Mouse (Mus musculus): Measurements from ENCODE around the gene Gm45337. TPM values are rescaled to one million over a fixed set of nuclear protein-coding genes. Genes with fewer than 3 reads are reported as not detected.
A peak's percentile ranks its signal among the peaks of the same experiment; 100 is the strongest.
"Not testable (repeated sequence)": the region's sequence is repeated elsewhere in the genome, so short reads cannot be mapped to it uniquely, and the experiment has no call there.

Gene Gm45337
- polyA plus RNA-seq, 1 experiment from 2014 or later: not detected

GRCm38 (mm10) chr7:142157013-142157412 lies 12.6 kb upstream of the Gm45337 start, which contains the start of gene Gm29735:
Gene Gm29735 (minus strand): TSS chr7:142157113.
- not testable (repeated sequence) for H3K4me2 ChIP-seq (ENCODE audit: low read depth, low read length); H3K9me3 ChIP-seq (ENCODE audit: control insufficient read depth, low read length); DNase-seq (ENCODE audit: low spot score); ATAC-seq (ENCODE audit: low read depth); H3K27ac ChIP-seq (replicated peaks; ENCODE audit: low read depth, low read length); H3K36me3 ChIP-seq (ENCODE audit: control insufficient read depth, insufficient read depth, low read length); H3K9ac ChIP-seq (ENCODE audit: low read depth, low read length); H3K4me3 ChIP-seq (ENCODE audit: low read depth, low read length); H3K4me1 ChIP-seq (ENCODE audit: control insufficient read depth, insufficient read depth, low read length); H3K27me3 ChIP-seq (replicated peaks; ENCODE audit: control insufficient read depth, insufficient read depth, low read length)
- WGBS: 40% methylated on average over 2 of the region's 2 CpGs

- no peak for ATAC-seq (ENCODE audit: low read depth)
- Histone ChIP-seq H3K9ac (ENCODE audit: low read depth, low read length) (no peak overlapping the region), H3K36me3 (ENCODE audit: control insufficient read depth, insufficient read depth, low read length) (no peaks in the 10 kb centered on the region), H3K4me1 (ENCODE audit: control insufficient read depth, insufficient read depth, low read length) (no peaks in the 10 kb centered on the region), H3K27me3 (replicated peaks; ENCODE audit: control insufficient read depth, insufficient read depth, low read length) (no peaks in the 10 kb centered on the region), H3K4me3 (ENCODE audit: low read depth, low read length) (no peak overlapping the region), H3K27ac (replicated peaks; ENCODE audit: low read depth, low read length) (no peak overlapping the region), H3K9me3 (ENCODE audit: control insufficient read depth, low read length) (no peaks in the 10 kb centered on the region), H3K4me2 (ENCODE audit: low read depth, low read length) (no peak overlapping the region)
- no peak for DNase-seq (ENCODE audit: low spot score)
- WGBS: 52% methylated on average over 1 of the region's 1 CpGs
Measured at GRCm38 (mm10) chr7:142155308-142155707, 10.9 kb upstream of the Gm45337 start.

- DNase-seq (ENCODE audit: low spot score) (no peak), ATAC-seq (ENCODE audit: low read depth) (no peak)
- no peak overlapping the region for H3K4me3 ChIP-seq (ENCODE audit: low read depth, low read length)
- no peak overlapping the region for H3K9ac ChIP-seq (ENCODE audit: low read depth, low read length)
- H3K4me2 ChIP-seq (ENCODE audit: low read depth, low read length): no peak overlapping the region
- H3K9me3 ChIP-seq (ENCODE audit: control insufficient read depth, low read length): no peaks in the 10 kb centered on the region
- no peaks in the 10 kb centered on the region for H3K4me1 ChIP-seq (ENCODE audit: control insufficient read depth, insufficient read depth, low read length)
- no peaks in the 10 kb centered on the region for H3K27me3 ChIP-seq (replicated peaks; ENCODE audit: control insufficient read depth, insufficient read depth, low read length)
- WGBS: 72% methylated on average over 4 of the region's 4 CpGs
- no peaks in the 10 kb centered on the region for H3K36me3 ChIP-seq (ENCODE audit: control insufficient read depth, insufficient read depth, low read length)
- H3K27ac ChIP-seq (replicated peaks; ENCODE audit: low read depth, low read length): no peak overlapping the region
Measured at GRCm38 (mm10) chr7:142152191-142152590, 7.8 kb upstream of the Gm45337 start.

- Histone ChIP-seq H3K9ac (ENCODE audit: low read depth, low read length) (no peak overlapping the region), H3K36me3 (ENCODE audit: control insufficient read depth, insufficient read depth, low read length) (no peaks in the 10 kb centered on the region), H3K27me3 (replicated peaks; ENCODE audit: control insufficient read depth, insufficient read depth, low read length) (no peaks in the 10 kb centered on the region), H3K4me3 (ENCODE audit: low read depth, low read length) (no peak overlapping the region), H3K27ac (replicated peaks; ENCODE audit: low read depth, low read length) (no peak overlapping the region), H3K9me3 (ENCODE audit: control insufficient read depth, low read length) (no peaks in the 10 kb centered on the region), H3K4me2 (ENCODE audit: low read depth, low read length) (no peak overlapping the region), H3K4me1 (ENCODE audit: control insufficient read depth, insufficient read depth, low read length) (no peaks in the 10 kb centered on the region)
- ATAC-seq (ENCODE audit: low read depth) (no peak), DNase-seq (ENCODE audit: low spot score) (no peak)
Measured at GRCm38 (mm10) chr7:142148633-142149032, 4.2 kb upstream of the Gm45337 start.

- no peak overlapping the region for H3K9ac ChIP-seq (ENCODE audit: low read depth, low read length)
- no peaks in the 10 kb centered on the region for H3K27me3 ChIP-seq (replicated peaks; ENCODE audit: control insufficient read depth, insufficient read depth, low read length)
- no peaks in the 10 kb centered on the region for H3K4me1 ChIP-seq (ENCODE audit: control insufficient read depth, insufficient read depth, low read length)
- peak; percentile 82 for DNase-seq (ENCODE audit: low spot score)
- H3K9me3 ChIP-seq (ENCODE audit: control insufficient read depth, low read length): no peaks in the 10 kb centered on the region
- 0% methylated on average over 1 of the region's 1 CpGs for WGBS
- H3K4me3 ChIP-seq (ENCODE audit: low read depth, low read length): no peak overlapping the region
- no peak overlapping the region for H3K4me2 ChIP-seq (ENCODE audit: low read depth, low read length)
- H3K27ac ChIP-seq (replicated peaks; ENCODE audit: low read depth, low read length): no peak overlapping the region
- H3K36me3 ChIP-seq (ENCODE audit: control insufficient read depth, insufficient read depth, low read length): no peaks in the 10 kb centered on the region
- no peak for ATAC-seq (ENCODE audit: low read depth)
Measured at GRCm38 (mm10) chr7:142146033-142146432, 1.6 kb upstream of the Gm45337 start.

- 38% methylated on average over 4 of the region's 4 CpGs for WGBS
- no peaks in the 10 kb centered on the region for H3K36me3 ChIP-seq (ENCODE audit: control insufficient read depth, insufficient read depth, low read length)
- no peak for DNase-seq (ENCODE audit: low spot score)
- no peaks in the 10 kb centered on the region for H3K27me3 ChIP-seq (replicated peaks; ENCODE audit: control insufficient read depth, insufficient read depth, low read length)
- H3K9me3 ChIP-seq (ENCODE audit: control insufficient read depth, low read length): no peaks in the 10 kb centered on the region
- no peak overlapping the region for H3K4me2 ChIP-seq (ENCODE audit: low read depth, low read length)
- no peaks in the 10 kb centered on the region for H3K4me1 ChIP-seq (ENCODE audit: control insufficient read depth, insufficient read depth, low read length)
- H3K4me3 ChIP-seq (ENCODE audit: low read depth, low read length): no peak overlapping the region
- no peak overlapping the region for H3K9ac ChIP-seq (ENCODE audit: low read depth, low read length)
- ATAC-seq (ENCODE audit: low read depth): no peak
- no peak overlapping the region for H3K27ac ChIP-seq (replicated peaks; ENCODE audit: low read depth, low read length)
Measured at GRCm38 (mm10) chr7:142145413-142145940, 1.1 kb upstream of the Gm45337 start.

GRCm38 (mm10) chr7:142143506-142144010 lies 849 bp downstream of the Gm45337 start:
- H3K4me1 ChIP-seq (ENCODE audit: control insufficient read depth, insufficient read depth, low read length); H3K4me3 ChIP-seq (ENCODE audit: low read depth, low read length); H3K36me3 ChIP-seq (ENCODE audit: control insufficient read depth, insufficient read depth, low read length); H3K9ac ChIP-seq (ENCODE audit: low read depth, low read length); H3K27me3 ChIP-seq (replicated peaks; ENCODE audit: control insufficient read depth, insufficient read depth, low read length); H3K9me3 ChIP-seq (ENCODE audit: control insufficient read depth, low read length); H3K27ac ChIP-seq (replicated peaks; ENCODE audit: low read depth, low read length); ATAC-seq (ENCODE audit: low read depth); H3K4me2 ChIP-seq (ENCODE audit: low read depth, low read length): not testable (repeated sequence)
- 22% methylated on average over 1 of the region's 1 CpGs for WGBS
- peak; percentile 1 for DNase-seq (ENCODE audit: low spot score)

- DNase-seq (ENCODE audit: low spot score): no peak
- no peak for ATAC-seq (ENCODE audit: low read depth)
- Histone ChIP-seq H3K36me3 (ENCODE audit: control insufficient read depth, insufficient read depth, low read length) (no peaks in the 10 kb centered on the region), H3K4me1 (ENCODE audit: control insufficient read depth, insufficient read depth, low read length) (no peaks in the 10 kb centered on the region), H3K9me3 (ENCODE audit: control insufficient read depth, low read length) (no peaks in the 10 kb centered on the region), H3K27ac (replicated peaks; ENCODE audit: low read depth, low read length) (no peak overlapping the region), H3K27me3 (replicated peaks; ENCODE audit: control insufficient read depth, insufficient read depth, low read length) (no peaks in the 10 kb centered on the region), H3K4me3 (ENCODE audit: low read depth, low read length) (no peak overlapping the region), H3K9ac (ENCODE audit: low read depth, low read length) (no peak overlapping the region), H3K4me2 (ENCODE audit: low read depth, low read length) (no peak overlapping the region)
- 13% methylated on average over 1 of the region's 1 CpGs for WGBS
Measured at GRCm38 (mm10) chr7:142140696-142141095, 3.7 kb downstream of the Gm45337 start.

GRCm38 (mm10) chr7:142135934-142136333 lies 8.5 kb downstream of the Gm45337 start, which contains the start of gene Gm39115:
Gene Gm39115 (minus strand): TSS chr7:142136034.
- not testable (repeated sequence) for H3K4me3 ChIP-seq (ENCODE audit: low read depth, low read length); H3K27me3 ChIP-seq (replicated peaks; ENCODE audit: control insufficient read depth, insufficient read depth, low read length); H3K9me3 ChIP-seq (ENCODE audit: control insufficient read depth, low read length); DNase-seq (ENCODE audit: low spot score); ATAC-seq (ENCODE audit: low read depth); H3K27ac ChIP-seq (replicated peaks; ENCODE audit: low read depth, low read length); H3K36me3 ChIP-seq (ENCODE audit: control insufficient read depth, insufficient read depth, low read length); H3K4me1 ChIP-seq (ENCODE audit: control insufficient read depth, insufficient read depth, low read length); H3K4me2 ChIP-seq (ENCODE audit: low read depth, low read length); H3K9ac ChIP-seq (ENCODE audit: low read depth, low read length)
- 45% methylated on average over 1 of the region's 2 CpGs for WGBS
